Mouse (Mus musculus): ENCODE measurements at regions not wholly inside any gene's neighbourhood (a gene's known extent, or its start where the extent isn't known, plus 50 kb on each side); places are given as distances from the start of the nearest gene placed in this dataset.

DNA sequence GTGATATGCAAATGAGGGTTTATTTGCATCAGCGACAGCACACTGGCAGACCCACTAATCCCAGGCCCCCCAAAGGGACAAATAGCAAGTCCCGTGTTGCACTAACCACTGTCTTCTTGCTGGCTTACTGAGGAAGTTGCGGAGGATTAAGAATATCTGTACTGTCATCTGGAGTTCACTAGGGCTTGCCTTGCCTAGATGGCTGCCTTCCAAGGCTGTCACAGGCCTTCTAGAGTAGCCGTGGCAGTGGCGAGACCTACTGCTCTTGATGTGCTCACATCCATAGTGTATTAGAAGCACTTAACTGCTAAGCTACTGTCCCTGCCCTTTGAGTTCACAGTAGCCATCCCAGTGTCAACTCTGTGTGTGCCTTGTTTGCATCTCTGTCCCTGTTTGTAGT, 58.4 kb upstream of the Atxn1 start:
- TF ChIP-seq CTCF (IDR thresholded peaks at IDR 0.05; ENCODE audit: extremely low read depth, insufficient read depth, insufficient read length, insufficient replicate concordance): no peak
- TF ChIP-seq POLR2A (IDR thresholded peaks at IDR 0.05; ENCODE audit: low read depth, low read length): no peak

All from spleen, adult 2 months (tissue).